Mouse (Mus musculus): Measurements from ENCODE around the gene Gorasp1. TPM values are rescaled to one million over a fixed set of nuclear protein-coding genes. Genes with fewer than 3 reads are reported as not detected.

Gene Gorasp1
- polyA plus RNA-seq, 1 experiment from 2014 or later = 30.8 TPM

DNA sequence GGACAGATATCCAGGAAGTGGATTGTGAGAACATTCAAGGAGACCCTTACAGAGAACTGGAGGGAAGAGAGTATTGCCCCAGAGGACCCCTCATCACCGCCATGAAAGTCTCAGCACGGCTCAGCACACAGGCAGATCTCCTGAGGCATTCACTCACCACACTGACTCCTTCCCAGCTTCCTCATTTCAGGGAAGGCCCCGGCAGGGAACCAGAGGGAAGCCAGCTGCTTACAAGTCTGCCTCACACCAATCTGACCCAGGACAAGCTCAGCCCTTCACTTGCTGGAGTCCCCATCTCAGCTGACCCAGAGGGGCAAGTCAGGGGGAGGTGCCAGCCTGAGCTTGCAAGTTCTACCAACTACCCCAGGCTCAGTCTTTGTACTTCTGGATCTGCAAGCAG, 11.4 kb upstream of the Gorasp1 start:
- Histone ChIP-seq H3K4me2 (no peak overlapping the region), H3K4me1 (replicated peaks) (peaks cover 4% of the 10 kb centered on the region; the same call in 1 of the 2 replicates), H3K9me3 (no peaks in the 10 kb centered on the region), H3K27ac (no peak overlapping the region), H3K36me3 (no peaks in the 10 kb centered on the region), H3K27me3 (no peaks in the 10 kb centered on the region), H3K9ac (replicated peaks) (no peak overlapping the region; the same call in 1 of the 2 replicates), H3K4me3 (replicated peaks) (no peak overlapping the region)
- 48% methylated on average over 3 of the region's 3 CpGs for WGBS
- ATAC-seq (ENCODE audit: insufficient number of reproducible peaks, insufficient read depth, low FRiP score, low TSS enrichment, low read depth) = no peak

DNA sequence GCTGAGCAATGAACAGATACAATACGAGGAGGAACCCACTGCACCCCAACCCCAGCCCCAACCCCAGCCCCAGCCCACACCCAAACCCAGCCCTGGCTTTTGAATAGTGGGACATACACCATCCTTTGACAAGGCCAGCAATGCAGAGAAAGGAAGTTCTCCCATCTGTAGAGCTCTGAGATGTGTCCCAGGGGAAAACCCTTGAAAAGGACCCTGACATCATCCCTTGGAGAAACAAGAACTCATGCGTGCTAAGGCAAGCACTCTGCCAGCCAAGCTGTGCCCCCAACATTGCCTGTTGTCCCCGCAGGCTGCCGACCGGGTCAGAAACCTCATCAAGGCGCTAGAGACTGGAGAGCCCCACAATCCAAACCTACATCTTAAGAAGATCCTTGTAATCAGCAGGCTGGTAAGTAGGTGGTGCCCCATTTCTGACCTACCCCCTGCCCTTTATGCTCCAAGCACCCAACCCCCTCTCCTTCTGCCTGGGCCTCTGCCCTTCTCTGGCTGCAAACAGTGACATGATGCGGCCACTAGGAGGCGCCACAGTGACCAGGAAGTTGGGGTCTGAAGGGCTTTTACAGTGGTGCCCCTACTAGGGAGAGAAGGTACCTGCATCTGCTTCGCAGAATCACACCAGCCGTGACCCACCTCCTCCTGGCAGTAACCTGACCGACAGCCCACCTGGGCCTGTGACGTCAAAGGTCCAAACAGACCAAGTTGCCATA, 8.0 kb upstream of the Gorasp1 start:
- 74% methylated on average over 12 of the region's 12 CpGs for WGBS
- ATAC-seq (ENCODE audit: insufficient number of reproducible peaks, insufficient read depth, low FRiP score, low TSS enrichment, low read depth) = no peak
- Histone ChIP-seq H3K4me1 (replicated peaks) (peaks cover 18% of the 10 kb centered on the region), H3K9ac (replicated peaks) (no peak overlapping the region), H3K36me3 (no peaks in the 10 kb centered on the region), H3K27ac (no peak overlapping the region), H3K4me3 (replicated peaks) (no peak overlapping the region), H3K4me2 (no peak overlapping the region), H3K9me3 (no peaks in the 10 kb centered on the region), H3K27me3 (no peaks in the 10 kb centered on the region)

DNA sequence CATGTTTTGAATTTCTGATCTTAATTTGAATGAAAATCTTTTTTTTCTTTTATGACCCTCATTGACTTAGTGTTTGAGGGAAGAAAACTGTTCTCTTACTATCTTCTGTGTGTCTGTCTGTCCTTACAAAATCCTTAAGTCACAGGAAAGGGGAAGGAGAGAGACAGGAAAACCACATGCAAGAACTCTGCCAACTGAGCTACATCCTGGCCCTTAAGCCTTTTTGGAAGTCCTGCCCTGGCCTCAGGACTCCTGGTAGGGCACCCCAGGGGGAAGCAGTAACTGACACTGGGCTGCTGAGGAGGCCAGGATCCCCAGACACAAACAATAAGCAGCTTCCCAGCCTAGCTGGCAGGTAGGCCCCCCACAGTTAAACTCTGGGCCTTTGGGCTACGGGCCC, 6.0 kb upstream of the Gorasp1 start:
- Histone ChIP-seq H3K9ac (replicated peaks) (no peak overlapping the region), H3K4me2 (no peak overlapping the region), H3K9me3 (no peaks in the 10 kb centered on the region), H3K27ac (no peak overlapping the region), H3K4me1 (replicated peaks) (peaks cover 34% of the 10 kb centered on the region), H3K4me3 (replicated peaks) (no peak overlapping the region), H3K36me3 (no peaks in the 10 kb centered on the region), H3K27me3 (no peaks in the 10 kb centered on the region)
- no peak for ATAC-seq (ENCODE audit: insufficient number of reproducible peaks, insufficient read depth, low FRiP score, low TSS enrichment, low read depth)
- WGBS = 82% methylated on average over 1 of the region's 1 CpGs

DNA sequence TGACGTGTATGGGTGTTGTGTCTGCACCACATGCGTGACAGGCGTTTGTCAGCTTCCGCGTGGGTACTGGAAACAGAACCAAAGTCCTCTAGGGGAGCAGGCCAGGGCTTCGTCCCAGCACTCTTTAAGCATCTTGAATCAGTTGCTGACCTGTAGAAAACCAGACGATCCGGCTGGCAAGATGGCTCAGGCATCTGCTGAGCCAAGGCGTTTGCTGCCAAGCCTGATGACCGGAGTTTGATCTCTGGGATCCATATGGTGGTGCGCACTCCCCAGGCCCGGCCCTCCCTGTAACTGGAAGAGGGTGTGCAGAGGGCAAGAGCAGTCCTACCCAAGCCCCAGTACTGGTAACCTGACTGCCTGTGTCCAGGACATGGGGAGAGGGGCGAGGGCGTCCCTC, 4.5 kb upstream of the Gorasp1 start:
- ATAC-seq (ENCODE audit: insufficient number of reproducible peaks, insufficient read depth, low FRiP score, low TSS enrichment, low read depth) = no peak
- Histone ChIP-seq H3K9ac (replicated peaks) (no peak overlapping the region), H3K36me3 (no peaks in the 10 kb centered on the region), H3K4me3 (replicated peaks) (no peak overlapping the region), H3K9me3 (no peaks in the 10 kb centered on the region), H3K27ac (no peak overlapping the region), H3K4me1 (replicated peaks) (peaks cover 42% of the 10 kb centered on the region), H3K27me3 (no peaks in the 10 kb centered on the region), H3K4me2 (no peak overlapping the region)
- WGBS = 78% methylated on average over 14 of the region's 14 CpGs

DNA sequence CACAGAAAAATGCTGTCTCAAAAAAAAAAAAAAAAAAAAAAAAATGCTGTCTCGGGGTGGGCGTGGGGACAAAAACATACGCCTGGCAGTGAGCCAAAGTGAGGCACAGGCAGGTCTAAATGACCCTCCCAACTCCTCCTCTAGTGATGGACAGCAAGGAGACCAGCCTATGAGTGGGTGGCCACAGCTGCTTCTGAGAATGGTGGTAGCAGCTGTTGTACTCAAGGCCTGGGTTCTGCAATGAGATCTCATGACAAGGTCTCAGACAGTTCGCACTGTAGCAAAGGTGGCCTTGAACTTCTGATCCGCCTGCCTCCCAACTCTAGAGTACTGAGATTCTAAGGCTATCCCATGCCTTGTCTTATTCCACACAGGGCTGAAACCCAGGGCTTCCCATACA, 4.0 kb upstream of the Gorasp1 start:
- no peak for ATAC-seq (ENCODE audit: insufficient number of reproducible peaks, insufficient read depth, low FRiP score, low TSS enrichment, low read depth)
- no peaks in the 10 kb centered on the region for H3K27me3 ChIP-seq
- no peak overlapping the region for H3K4me3 ChIP-seq (replicated peaks)
- 79% methylated on average over 5 of the region's 5 CpGs for WGBS
- H3K4me1 ChIP-seq (replicated peaks) = peaks cover 46% of the 10 kb centered on the region
- no peaks in the 10 kb centered on the region for H3K9me3 ChIP-seq
- H3K9ac ChIP-seq (replicated peaks) = no peak overlapping the region
- no peak overlapping the region for H3K4me2 ChIP-seq
- H3K36me3 ChIP-seq = no peaks in the 10 kb centered on the region
- H3K27ac ChIP-seq = no peak overlapping the region

DNA sequence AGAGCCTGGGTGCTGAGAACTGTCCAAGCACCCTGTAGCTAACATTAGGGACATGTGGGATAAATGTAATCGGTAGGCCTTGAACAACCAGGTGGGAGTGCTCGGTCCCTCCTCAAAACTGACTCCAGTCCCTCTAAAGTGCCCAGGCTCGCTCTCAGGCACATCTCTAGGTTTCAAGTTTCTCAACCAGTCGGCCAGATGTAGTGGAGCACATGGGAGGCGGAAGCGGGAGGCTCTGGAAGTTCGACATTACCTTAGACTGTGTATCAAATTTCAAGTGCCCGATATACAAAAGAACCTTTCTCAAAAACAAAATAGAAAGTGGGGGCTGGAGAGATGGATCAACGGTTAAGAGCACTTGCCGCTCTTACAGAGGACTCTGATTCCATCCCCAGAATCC, 2.3 kb upstream of the Gorasp1 start:
- Histone ChIP-seq H3K27me3 (no peaks in the 10 kb centered on the region), H3K4me3 (replicated peaks) (no peak overlapping the region), H3K4me2 (0 out of 2 replicates have a peak overlapping the region, but pooled peaks have one; percentile 10), H3K36me3 (no peaks in the 10 kb centered on the region), H3K9ac (replicated peaks) (no peak overlapping the region), H3K27ac (peak overlapping the region; percentile 80), H3K4me1 (replicated peaks) (peaks cover 50% of the 10 kb centered on the region), H3K9me3 (no peaks in the 10 kb centered on the region)
- no peak for ATAC-seq (ENCODE audit: insufficient number of reproducible peaks, insufficient read depth, low FRiP score, low TSS enrichment, low read depth)
- WGBS = 33% methylated on average over 10 of the region's 10 CpGs

DNA sequence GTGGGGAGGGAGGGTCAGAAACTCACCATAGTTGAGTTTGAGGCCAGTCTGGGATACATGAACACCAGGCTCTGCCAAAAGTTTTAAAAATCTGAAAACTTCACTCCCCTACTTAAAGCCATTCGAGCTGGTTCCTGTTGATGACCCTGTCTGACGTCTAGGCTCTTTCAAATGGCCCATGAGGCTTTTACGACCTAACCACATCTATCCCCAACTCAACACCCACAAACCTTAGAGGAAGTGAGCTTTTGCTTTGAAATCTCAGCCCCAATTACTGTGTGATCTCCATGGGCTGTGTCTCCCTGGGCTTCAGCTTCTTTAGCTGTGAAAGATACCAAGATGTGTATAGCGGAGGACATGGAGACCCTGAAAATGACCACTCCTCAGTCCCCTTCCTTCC, 1.1 kb upstream of the Gorasp1 start:
- Histone ChIP-seq H3K27me3 (no peaks in the 10 kb centered on the region), H3K9ac (replicated peaks) (peak overlapping the region; percentile 5; the same call in 1 of the 2 replicates), H3K9me3 (no peaks in the 10 kb centered on the region), H3K4me3 (replicated peaks) (no peak overlapping the region), H3K4me2 (no peak overlapping the region), H3K4me1 (replicated peaks) (peaks cover 50% of the 10 kb centered on the region), H3K27ac (no peak overlapping the region), H3K36me3 (no peaks in the 10 kb centered on the region)
- 71% methylated on average over 4 of the region's 4 CpGs for WGBS
- ATAC-seq (ENCODE audit: insufficient number of reproducible peaks, insufficient read depth, low FRiP score, low TSS enrichment, low read depth) = no peak

DNA sequence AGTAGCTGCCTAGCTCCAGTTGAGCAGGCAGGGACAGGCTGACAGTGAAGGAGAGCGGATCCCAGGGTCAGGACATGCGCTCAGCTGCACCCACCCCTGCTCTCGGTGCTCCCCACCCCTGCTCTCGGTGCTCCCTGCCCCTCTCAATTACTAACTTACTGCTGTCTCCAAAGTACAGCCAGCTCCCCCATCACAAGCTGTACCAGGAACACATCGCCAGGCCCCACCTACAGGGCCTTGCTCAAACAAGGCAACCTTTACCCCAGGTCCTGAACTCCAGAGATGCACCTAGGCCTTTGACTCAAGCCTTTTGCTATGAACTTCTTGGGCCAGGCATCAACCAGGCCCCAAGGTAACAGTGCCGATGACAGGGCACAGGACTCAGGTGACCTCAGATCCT, 3.7 kb downstream of the Gorasp1 start:
- H3K27ac ChIP-seq = no peak overlapping the region
- ATAC-seq (ENCODE audit: insufficient number of reproducible peaks, insufficient read depth, low FRiP score, low TSS enrichment, low read depth) = no peak
- H3K4me3 ChIP-seq (replicated peaks) = no peak overlapping the region
- no peaks in the 10 kb centered on the region for H3K9me3 ChIP-seq
- H3K4me2 ChIP-seq = no peak overlapping the region
- H3K36me3 ChIP-seq = peaks cover 45% of the 10 kb centered on the region
- H3K27me3 ChIP-seq = no peaks in the 10 kb centered on the region; the same call in 1 of the 2 replicates
- no peak overlapping the region for H3K9ac ChIP-seq (replicated peaks)
- WGBS = 87% methylated on average over 6 of the region's 6 CpGs
- H3K4me1 ChIP-seq (replicated peaks) = peaks cover 18% of the 10 kb centered on the region

DNA sequence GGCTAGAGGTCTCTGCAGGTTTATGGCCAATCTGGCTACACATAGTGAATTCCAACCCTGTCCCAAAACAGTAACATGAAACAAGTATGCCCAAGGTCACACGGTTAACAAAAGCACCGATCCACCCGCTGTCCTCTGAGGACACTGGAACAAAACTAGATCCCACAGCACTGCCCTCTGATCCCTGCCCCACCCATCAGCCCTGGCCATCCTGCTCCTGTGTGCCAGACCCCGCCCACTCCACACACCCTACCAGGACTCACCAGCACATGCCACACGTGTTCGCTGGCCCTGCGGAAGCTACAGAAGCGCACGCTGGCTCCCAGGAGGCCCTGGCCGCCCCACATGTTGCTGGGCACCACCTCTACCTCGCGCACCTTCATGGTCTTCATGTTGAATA, 5.0 kb downstream of the Gorasp1 start:
- peaks cover 58% of the 10 kb centered on the region for H3K36me3 ChIP-seq
- peaks cover 8% of the 10 kb centered on the region for H3K4me1 ChIP-seq (replicated peaks)
- no peaks in the 10 kb centered on the region for H3K9me3 ChIP-seq
- H3K27ac ChIP-seq = no peak overlapping the region
- H3K27me3 ChIP-seq = no peaks in the 10 kb centered on the region; the same call in 1 of the 2 replicates
- no peak overlapping the region; the same call in 1 of the 2 replicates for H3K9ac ChIP-seq (replicated peaks)
- 87% methylated on average over 12 of the region's 12 CpGs for WGBS
- ATAC-seq (ENCODE audit: insufficient number of reproducible peaks, insufficient read depth, low FRiP score, low TSS enrichment, low read depth) = no peak
- H3K4me2 ChIP-seq = no peak overlapping the region
- no peak overlapping the region for H3K4me3 ChIP-seq (replicated peaks)

DNA sequence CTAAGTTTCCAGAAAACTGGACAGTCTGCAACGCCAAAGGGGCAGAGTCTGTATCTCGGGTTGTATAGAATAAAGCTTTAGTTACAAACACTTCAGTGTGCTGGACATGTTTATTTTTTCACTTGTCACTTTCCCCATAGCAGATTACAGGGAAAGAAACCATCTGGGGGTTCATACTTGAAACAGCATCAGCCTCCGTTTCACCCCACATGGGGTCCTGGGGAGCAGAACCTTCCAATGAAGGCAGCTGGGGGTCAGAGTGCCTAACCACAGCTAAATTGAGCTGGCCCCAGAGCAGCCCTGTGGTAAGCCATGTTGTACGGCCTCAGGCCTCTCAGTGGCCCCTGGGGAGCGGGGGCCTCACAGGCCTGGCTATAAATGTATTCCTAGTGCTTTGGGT, 10.9 kb downstream of the Gorasp1 start:
- H3K4me3 ChIP-seq (replicated peaks) = no peak overlapping the region
- no peaks in the 10 kb centered on the region for H3K4me1 ChIP-seq (replicated peaks)
- no peak overlapping the region for H3K27ac ChIP-seq
- no peak overlapping the region for H3K4me2 ChIP-seq
- no peak overlapping the region for H3K9ac ChIP-seq (replicated peaks)
- 84% methylated on average over 5 of the region's 5 CpGs for WGBS
- no peaks in the 10 kb centered on the region for H3K9me3 ChIP-seq
- ATAC-seq (ENCODE audit: insufficient number of reproducible peaks, insufficient read depth, low FRiP score, low TSS enrichment, low read depth) = no peak
- no peaks in the 10 kb centered on the region for H3K27me3 ChIP-seq
- H3K36me3 ChIP-seq = peaks cover 97% of the 10 kb centered on the region

DNA sequence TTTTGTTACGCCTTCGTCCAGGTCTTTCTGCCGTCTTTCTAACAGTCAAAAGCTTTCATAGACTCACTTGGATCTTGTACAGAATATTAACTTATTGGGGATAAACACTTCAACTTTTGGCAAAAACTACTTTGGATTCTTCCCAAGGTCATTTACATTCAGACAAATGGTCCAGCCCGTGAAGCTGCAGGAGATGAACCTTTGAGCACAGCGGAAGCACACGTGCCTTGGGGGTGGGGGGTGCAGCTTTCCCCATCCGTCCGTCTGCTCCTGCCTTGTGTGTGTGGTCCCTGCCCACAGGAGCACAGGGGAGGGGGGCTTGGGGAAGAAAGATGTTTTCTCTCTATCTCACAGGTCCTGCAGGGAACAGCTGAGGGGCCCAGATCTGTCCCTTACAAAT, 11.6 kb downstream of the Gorasp1 start:
- Histone ChIP-seq H3K36me3 (peaks cover 97% of the 10 kb centered on the region), H3K9ac (replicated peaks) (no peak overlapping the region), H3K27ac (no peak overlapping the region), H3K9me3 (no peaks in the 10 kb centered on the region), H3K27me3 (no peaks in the 10 kb centered on the region), H3K4me3 (replicated peaks) (no peak overlapping the region), H3K4me1 (replicated peaks) (no peaks in the 10 kb centered on the region), H3K4me2 (no peak overlapping the region)
- 86% methylated on average over 8 of the region's 8 CpGs for WGBS
- no peak for ATAC-seq (ENCODE audit: insufficient number of reproducible peaks, insufficient read depth, low FRiP score, low TSS enrichment, low read depth)

DNA sequence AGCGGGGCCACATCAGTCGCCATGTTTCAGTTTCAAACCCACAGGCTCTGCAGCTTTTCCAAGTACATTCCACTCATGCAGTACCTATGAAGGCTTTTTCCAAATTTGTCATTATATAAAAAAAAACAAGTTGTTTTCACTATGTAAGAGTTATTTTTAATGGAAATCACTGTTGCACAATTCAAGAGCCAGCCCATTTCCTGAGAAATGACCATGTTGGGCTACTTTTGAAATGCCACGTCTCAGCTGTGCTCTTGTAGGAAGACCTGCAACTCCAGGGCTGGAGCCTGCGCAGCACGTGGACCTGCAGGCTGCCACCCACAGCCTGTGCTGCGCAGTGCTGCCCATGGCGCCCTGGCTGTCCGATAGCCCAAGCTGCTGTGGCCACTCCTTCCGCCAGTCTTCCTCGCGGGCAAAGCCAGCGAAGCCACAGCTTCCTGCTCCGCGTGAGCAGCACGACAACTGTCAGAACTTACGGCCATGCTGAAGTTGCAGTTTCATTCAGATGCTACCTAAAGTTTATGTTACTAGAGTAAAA, 12.2 kb downstream of the Gorasp1 start:
- H3K36me3 ChIP-seq = peaks cover 97% of the 10 kb centered on the region
- H3K9me3 ChIP-seq = no peaks in the 10 kb centered on the region
- no peak overlapping the region for H3K9ac ChIP-seq (replicated peaks)
- 94% methylated on average over 16 of the region's 16 CpGs for WGBS
- H3K4me3 ChIP-seq (replicated peaks) = no peak overlapping the region
- no peaks in the 10 kb centered on the region for H3K27me3 ChIP-seq
- no peaks in the 10 kb centered on the region for H3K4me1 ChIP-seq (replicated peaks)
- H3K27ac ChIP-seq = no peak overlapping the region
- ATAC-seq (ENCODE audit: insufficient number of reproducible peaks, insufficient read depth, low FRiP score, low TSS enrichment, low read depth) = no peak
- H3K4me2 ChIP-seq = no peak overlapping the region

Data from limb, embryonic 12.5 days (tissue).